In the genomic region with DNA sequence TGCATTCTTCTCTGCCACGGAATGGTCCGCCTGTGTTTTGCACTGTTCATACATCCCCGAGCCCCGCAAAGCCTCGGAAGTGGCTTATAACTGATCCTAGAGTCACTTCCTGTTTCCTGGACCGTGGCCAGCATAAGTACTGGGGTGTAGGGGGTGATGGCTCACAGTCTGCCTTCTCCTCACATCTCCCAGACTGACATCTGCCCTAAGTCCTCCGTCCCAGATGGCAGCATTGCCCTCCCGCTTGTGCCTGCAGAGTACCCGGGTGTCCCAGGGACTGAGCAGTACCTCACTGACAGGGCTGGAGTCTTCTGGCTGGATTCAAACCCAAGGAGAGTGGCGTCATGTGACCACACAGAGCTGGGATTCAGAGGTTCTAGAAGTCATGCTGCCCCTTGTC, we compare ENCODE assay signal across 10 mouse cellular contexts. TPM values are rescaled to one million over a fixed set of nuclear protein-coding genes. Genes with fewer than 3 reads are reported as not detected.
DNase-seq lines count a peak whose midpoint lies in the region; ATAC-seq and TF ChIP-seq lines count a peak whose summit lies in the region.
"Had no signal": no experiment of that assay in that cellular context is flagged by ENCODE, and none has a peak within 500 bp of the region (broad histone marks: within the 10 kb centered on the region; RNA-seq: fewer than 3 reads in every experiment).

No protein-coding gene starts in this region.

- no peak for TF ChIP-seq CTCF in kidney, postnatal 0 days (IDR thresholded peaks at IDR 0.05; ENCODE audit: low read depth)

- H3K79me2 ChIP-seq in myocyte (ENCODE audit: control insufficient read depth, insufficient read depth), result no peaks in the 10 kb centered on the region

- H3K36me3 ChIP-seq in kidney, postnatal 0 days (ENCODE audit: insufficient read depth, low read length), result no peaks in the 10 kb centered on the region
- no peaks in the 10 kb centered on the region for H3K36me3 ChIP-seq in myocyte (ENCODE audit: control insufficient read depth, insufficient read depth)

- H3K9me3 ChIP-seq in kidney, postnatal 0 days (replicated peaks; ENCODE audit: low read length), result no peaks in the 10 kb centered on the region

- 42% methylated on average over 10 of the region's 10 CpGs for WGBS in kidney, postnatal 0 days

- no peak overlapping the region for H3K4me3 ChIP-seq in kidney, postnatal 0 days (replicated peaks; ENCODE audit: low read depth, low read length)
- H3K4me3 ChIP-seq in myocyte, result no peak overlapping the region

- no peak overlapping the region for H3K9ac ChIP-seq in kidney, postnatal 0 days (ENCODE audit: low read depth, low read length)

- no peaks in the 10 kb centered on the region for H3K27me3 ChIP-seq in kidney, postnatal 0 days (ENCODE audit: insufficient read depth, low read length)
- H3K27me3 ChIP-seq in myocyte (ENCODE audit: control insufficient read depth, insufficient read depth, insufficient read length), result no peaks in the 10 kb centered on the region

- H3K4me1 ChIP-seq in kidney, postnatal 0 days (replicated peaks; ENCODE audit: insufficient read depth, low read length), result no peaks in the 10 kb centered on the region; the same call in 1 of the 2 replicates

- TF ChIP-seq POLR2A in myocyte (IDR thresholded peaks at IDR 0.05; ENCODE audit: insufficient read length, low read depth), result no peak

- H3K4me2 ChIP-seq in kidney, postnatal 0 days (ENCODE audit: low read length), result no peak overlapping the region
- H3K4me2 ChIP-seq in myocyte (ENCODE audit: low read depth), result peak overlapping the region; percentile 48

- peak; percentile 23; the same call in 1 of the 2 replicates for ATAC-seq in kidney, postnatal 0 days (replicated peaks; ENCODE audit: low FRiP score, low read depth)

- H3ac ChIP-seq in myocyte (ENCODE audit: control insufficient read depth, insufficient read length), result no peak overlapping the region

- no peak overlapping the region for H3K27ac ChIP-seq in kidney, postnatal 0 days

- DNase-seq in kidney, postnatal 0 days (ENCODE audit: low spot score), result no peak
- no peak for DNase-seq in kidney, postnatal 10 days
- DNase-seq in MN1 (ENCODE audit: low spot score), result peak; percentile 38
- DNase-seq in induced T-regulatory cell, adult 2 months (ENCODE audit: low read depth), result peak; percentile 66
- no peak for DNase-seq in right cerebral cortex, adult 2 months (ENCODE audit: low spot score in 2 of 2)
- no peak for DNase-seq in left cerebral cortex, adult 8-10 months (ENCODE audit: low spot score in 2 of 2)
- DNase-seq in left cerebral cortex, adult 18-20 months (ENCODE audit: low spot score in 2 of 2), result no peak

TF ChIP-seq in myocyte, 11 proteins besides CTCF, POLR2A, EP300 and RAD21:
- TF ChIP-seq MYOG (IDR thresholded peaks at IDR 0.05; ENCODE audit: control insufficient read depth in 1 of 3, insufficient read depth in 1 of 3, insufficient read length in 2 of 3, low read depth in 2 of 3), result no peak
- no peak for TF ChIP-seq MYOD1 (IDR thresholded peaks at IDR 0.05; ENCODE audit: control insufficient read depth in 1 of 3, insufficient read length in 2 of 3, low read depth in 2 of 3)
- TF ChIP-seq POLR2AphosphoS2 (IDR thresholded peaks at IDR 0.05; ENCODE audit: insufficient read length, low read depth), result no peak
- peak; percentile 43 for TF ChIP-seq USF1 (IDR thresholded peaks at IDR 0.05; ENCODE audit: low read depth)
- no peak for TF ChIP-seq TCF12 (IDR thresholded peaks at IDR 0.05; ENCODE audit: insufficient read depth, poor library complexity, severe bottlenecking)
- no peak for TF ChIP-seq SRF (IDR thresholded peaks at IDR 0.05; ENCODE audit: control insufficient read depth, insufficient read length, low read depth)
- TF ChIP-seq MAX (IDR thresholded peaks at IDR 0.05; ENCODE audit: low read depth), result no peak
- no peak for TF ChIP-seq TCF3 (IDR thresholded peaks at IDR 0.05; ENCODE audit: insufficient read length, low read depth)
- no peak for TF ChIP-seq E2F4 (IDR thresholded peaks at IDR 0.05; ENCODE audit: insufficient read depth)

RNA-seq across cellular contexts. Expression of a gene that starts 0.4 kb away (rescaled TPM):
- polyA plus RNA-seq in kidney, postnatal 0 days (2015; fragmentation: Nextera tagmentation; extraction: Ambion mirVana), result 1.0 and 1.3 TPM in 2 replicates
- polyA plus RNA-seq in myocyte (2012; fragmentation: generic; extraction: Trizol), result 1.2 TPM
- under 1 TPM in 2 of 4 experiments, not detected in 2; 0.58 to 0.68 TPM for total RNA-seq in left cerebral cortex, adult 8-10 months (2022)
- not detected for total RNA-seq in left cerebral cortex, adult 18-20 months (2021)
- total RNA-seq: heart, postnatal 25 days; neutrophil, adult 5-6 weeks had no signal

RNA-seq across cellular contexts. Expression of a gene that starts 6.4 kb away (rescaled TPM):
- 467 and 534 TPM in 2 replicates for polyA plus RNA-seq in kidney, postnatal 0 days (2015; fragmentation: Nextera tagmentation; extraction: Ambion mirVana)
- 507 TPM for polyA plus RNA-seq in myocyte (2012; fragmentation: generic; extraction: Trizol)
- 100 to 1,000 TPM; 199 to 246 (median 216) TPM for total RNA-seq in left cerebral cortex, adult 8-10 months (2022)
- total RNA-seq in left cerebral cortex, adult 18-20 months (2021), result 100 to 1,000 TPM; 214 to 225 TPM

RNA-seq across cellular contexts. Expression of a gene that starts 30.6 kb away (rescaled TPM):
- not detected in 2 replicates for polyA plus RNA-seq in kidney, postnatal 0 days (2015; fragmentation: Nextera tagmentation; extraction: Ambion mirVana)
- polyA plus RNA-seq in myocyte (2012; fragmentation: generic; extraction: Trizol), result not detected
- total RNA-seq in left cerebral cortex, adult 8-10 months (2022), result not detected
- total RNA-seq in left cerebral cortex, adult 18-20 months (2021), result not detected
- total RNA-seq: heart, postnatal 25 days had no signal

RNA-seq across cellular contexts. Expression of a gene that starts 42.6 kb away (rescaled TPM):
- not detected in 2 replicates for polyA plus RNA-seq in kidney, postnatal 0 days (2015; fragmentation: Nextera tagmentation; extraction: Ambion mirVana)
- not detected for polyA plus RNA-seq in myocyte (2012; fragmentation: generic; extraction: Trizol)
- total RNA-seq in left cerebral cortex, adult 8-10 months (2022), result not detected
- total RNA-seq in left cerebral cortex, adult 18-20 months (2021), result not detected
- total RNA-seq: heart, postnatal 25 days; neutrophil, adult 5-6 weeks had no signal

RNA-seq across cellular contexts. Expression of a gene that starts 54.0 kb away (rescaled TPM):
- not detected in 2 replicates for polyA plus RNA-seq in kidney, postnatal 0 days (2015; fragmentation: Nextera tagmentation; extraction: Ambion mirVana)
- polyA plus RNA-seq in myocyte (2012; fragmentation: generic; extraction: Trizol), result not detected
- total RNA-seq in left cerebral cortex, adult 8-10 months (2022), result not detected
- not detected for total RNA-seq in left cerebral cortex, adult 18-20 months (2021)
- total RNA-seq: heart, postnatal 25 days; neutrophil, adult 5-6 weeks had no signal

Comparison
In these comparisons a context has a peak if more than half of its experiments do, and no peak if none do; other contexts are left out.
1. DNase-seq: peak in MN1 (single experiment) and induced T-regulatory cell, adult 2 months (single experiment); none in kidney, postnatal 0 days (single experiment), kidney, postnatal 10 days (single experiment), right cerebral cortex, adult 2 months (0 of 2), left cerebral cortex, adult 8-10 months (0 of 2) and left cerebral cortex, adult 18-20 months (0 of 2).